Mouse (Mus musculus): ENCODE results near the gene Xpr1.

DNA sequence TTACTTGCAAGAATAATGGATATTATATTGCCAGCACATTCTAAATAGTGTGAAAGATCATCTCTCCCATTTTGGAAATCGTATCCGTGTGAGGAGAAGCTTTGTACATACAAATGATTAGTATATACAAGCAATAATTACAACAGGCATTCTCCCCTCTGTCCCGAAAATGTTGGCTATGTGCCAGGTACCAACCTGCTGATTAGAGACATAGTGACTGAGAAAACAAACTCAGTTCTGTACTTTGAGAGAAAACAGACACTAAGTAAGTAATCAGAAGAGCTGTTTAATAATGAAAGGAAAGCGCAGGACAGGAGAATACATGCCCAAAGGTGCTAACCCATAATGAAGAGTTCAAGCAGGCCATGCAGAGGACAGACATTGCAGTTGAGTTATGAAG, 64.1 kb downstream of the Xpr1 start:
- no peak for TF ChIP-seq CTCF (IDR thresholded peaks at IDR 0.05; ENCODE audit: extremely low read depth, insufficient read length, insufficient replicate concordance, low read depth, low read length)
- no peak for TF ChIP-seq POLR2A (IDR thresholded peaks at IDR 0.05; ENCODE audit: low read depth, low read length)

All from small intestine, adult 2 months (tissue).